In the genomic region with DNA sequence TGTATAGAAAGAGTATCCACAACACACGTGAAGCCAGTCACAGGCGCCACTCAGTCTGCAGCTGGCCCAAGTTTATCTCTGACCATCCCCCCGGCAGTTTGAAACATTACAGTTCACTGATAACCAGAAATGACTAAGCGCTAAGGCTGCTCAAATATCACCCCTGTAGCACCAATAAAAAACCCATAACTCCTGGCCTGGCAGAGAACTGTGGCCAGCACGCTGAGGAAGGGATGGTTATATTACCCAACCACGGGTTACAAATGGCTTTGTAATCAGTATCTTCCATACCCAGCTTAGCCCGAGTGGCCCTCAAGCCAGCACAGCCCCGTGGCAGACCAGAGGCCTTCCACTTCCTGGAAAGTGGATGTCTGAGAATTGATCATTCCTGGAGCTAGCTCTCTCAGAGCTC, we compare ENCODE assay signal across 9 mouse cellular contexts.
DNase-seq lines count a peak whose midpoint lies in the region; ATAC-seq and TF ChIP-seq lines count a peak whose summit lies in the region.
"Had no signal": no experiment of that assay in that cellular context is flagged by ENCODE, and none has a peak within 500 bp of the region (broad histone marks: within the 10 kb centered on the region; RNA-seq: fewer than 3 reads in every experiment).

No protein-coding gene starts in this region.

- no peaks in the 10 kb centered on the region for H3K36me3 ChIP-seq in kidney, embryonic 15.5 days
- H3K36me3 ChIP-seq in intestine, embryonic 15.5 days: no peaks in the 10 kb centered on the region
- H3K36me3 ChIP-seq in spleen, adult 2 months (ENCODE audit: control insufficient read depth, insufficient read depth, low read length): no peaks in the 10 kb centered on the region
- H3K36me3 ChIP-seq in forebrain, embryonic 12.5 days (replicated peaks): no peaks in the 10 kb centered on the region

- H3K4me3 ChIP-seq in kidney, embryonic 15.5 days (replicated peaks): no peak overlapping the region
- H3K4me3 ChIP-seq in intestine, embryonic 15.5 days (replicated peaks): no peak overlapping the region
- no peak overlapping the region for H3K4me3 ChIP-seq in spleen, adult 2 months (ENCODE audit: extremely low read depth, insufficient read depth, insufficient read length)
- H3K4me3 ChIP-seq in forebrain, embryonic 12.5 days (replicated peaks): no peak overlapping the region

- peaks cover 28% of the 10 kb centered on the region for H3K4me1 ChIP-seq in kidney, embryonic 15.5 days
- 0 out of 2 replicates have a peak, but pooled peaks cover 8% of the 10 kb centered on the region for H3K4me1 ChIP-seq in intestine, embryonic 15.5 days (replicated peaks)
- H3K4me1 ChIP-seq in spleen, adult 2 months (ENCODE audit: control insufficient read depth, insufficient read depth, insufficient read length): no peaks in the 10 kb centered on the region
- H3K4me1 ChIP-seq in forebrain, embryonic 12.5 days: no peaks in the 10 kb centered on the region

- peak; percentile 73 for ATAC-seq in kidney, embryonic 15.5 days (replicated peaks; ENCODE audit: low FRiP score)
- peak; percentile 97 for ATAC-seq in intestine, embryonic 15.5 days
- ATAC-seq in forebrain, embryonic 12.5 days (ENCODE audit: low FRiP score): no peak

- H3K4me2 ChIP-seq in kidney, embryonic 15.5 days: no peak overlapping the region
- no peak overlapping the region for H3K4me2 ChIP-seq in intestine, embryonic 15.5 days (replicated peaks)
- no peak overlapping the region for H3K4me2 ChIP-seq in forebrain, embryonic 12.5 days

- H3K27me3 ChIP-seq in kidney, embryonic 15.5 days: no peaks in the 10 kb centered on the region
- no peaks in the 10 kb centered on the region for H3K27me3 ChIP-seq in intestine, embryonic 15.5 days (replicated peaks)
- H3K27me3 ChIP-seq in spleen, adult 2 months (ENCODE audit: control insufficient read depth, insufficient read depth, low read length): no peaks in the 10 kb centered on the region; the same call in 1 of the 2 replicates
- H3K27me3 ChIP-seq in forebrain, embryonic 12.5 days: 0 out of 2 replicates have a peak, but pooled peaks cover 4% of the 10 kb centered on the region

- H3K27ac ChIP-seq in kidney, embryonic 15.5 days: peak overlapping the region; percentile 62; the same call in 1 of the 2 replicates
- peak overlapping the region; percentile 88 for H3K27ac ChIP-seq in intestine, embryonic 15.5 days
- H3K27ac ChIP-seq in spleen, adult 2 months (ENCODE audit: insufficient read depth, low read length): peak overlapping the region; percentile 29; the same call in 1 of the 2 replicates
- H3K27ac ChIP-seq in forebrain, embryonic 12.5 days: no peak overlapping the region

- DNase-seq in kidney, adult 11 months: no peak
- peak; percentile 33 for DNase-seq in adipocyte (ENCODE audit: low spot score)
- DNase-seq in spleen, adult 2 months (ENCODE audit: low read depth in 1 of 2, low spot score in 2 of 2): no peak
- no peak for DNase-seq in ovary, postnatal 10 days (ENCODE audit: low spot score)
- no peak for DNase-seq in cerebellum, adult 8-10 months
- DNase-seq: kidney, postnatal 4 days had no signal

- no peak overlapping the region for H3K9ac ChIP-seq in kidney, embryonic 15.5 days
- H3K9ac ChIP-seq in intestine, embryonic 15.5 days: no peak overlapping the region
- H3K9ac ChIP-seq in forebrain, embryonic 12.5 days: no peak overlapping the region

- no peak for TF ChIP-seq POLR2A in spleen, adult 2 months (IDR thresholded peaks at IDR 0.05; ENCODE audit: low read depth, low read length)

- H3K9me3 ChIP-seq in kidney, embryonic 15.5 days (replicated peaks): no peaks in the 10 kb centered on the region
- no peaks in the 10 kb centered on the region for H3K9me3 ChIP-seq in intestine, embryonic 15.5 days
- peaks cover 4% of the 10 kb centered on the region for H3K9me3 ChIP-seq in forebrain, embryonic 12.5 days

- TF ChIP-seq CTCF in spleen, adult 2 months (IDR thresholded peaks at IDR 0.05; ENCODE audit: extremely low read depth, insufficient read depth, insufficient read length, insufficient replicate concordance): no peak

- WGBS in kidney, embryonic 15.5 days: 28% methylated on average over 8 of the region's 8 CpGs
- WGBS in intestine, embryonic 15.5 days: 32% methylated on average over 8 of the region's 8 CpGs
- 24% methylated on average over 8 of the region's 8 CpGs for WGBS in spleen, adult 2 months
- 91% methylated on average over 8 of the region's 8 CpGs for WGBS in forebrain, embryonic 12.5 days
